Mouse (Mus musculus): ENCODE measurements around the gene Myo9b.

- TF ChIP-seq POLR2A (IDR thresholded peaks at IDR 0.05; ENCODE audit: control insufficient read depth, low read depth, low read length) (no peak; the same call in 1 of the 2 replicates), CTCF (IDR thresholded peaks at IDR 0.05; ENCODE audit: control insufficient read depth, insufficient read depth, insufficient replicate concordance, low read depth, low read length) (peak; percentile 50; the same call in 1 of the 2 replicates)
Measured at GRCm38 (mm10) chr8:71405401-71406098, 133.0 kb downstream of the Myo9b start, which contains the start of gene Ankle1.
